Mouse (Mus musculus) olfactory bulb, adult 2 months (tissue): ENCODE measurements around the gene Il4ra.

Source experiments
- CTCF ChIP-seq: fragments of 200-500 bp; IDR thresholded peaks from 2 replicates; pipeline ENCODE4 v1.5.1; 2012; ENCODE audit warnings: low read depth, mild to moderate bottlenecking, low read length, moderate library complexity; ENCODE audit not compliant: insufficient read depth
- POLR2A ChIP-seq: fragments of 200-500 bp; IDR thresholded peaks from 2 replicates; pipeline ENCODE4 v1.6.1; 2012; ENCODE audit warnings: mild to moderate bottlenecking, low read depth, low read length, moderate library complexity; ENCODE audit not compliant: insufficient read depth

DNA sequence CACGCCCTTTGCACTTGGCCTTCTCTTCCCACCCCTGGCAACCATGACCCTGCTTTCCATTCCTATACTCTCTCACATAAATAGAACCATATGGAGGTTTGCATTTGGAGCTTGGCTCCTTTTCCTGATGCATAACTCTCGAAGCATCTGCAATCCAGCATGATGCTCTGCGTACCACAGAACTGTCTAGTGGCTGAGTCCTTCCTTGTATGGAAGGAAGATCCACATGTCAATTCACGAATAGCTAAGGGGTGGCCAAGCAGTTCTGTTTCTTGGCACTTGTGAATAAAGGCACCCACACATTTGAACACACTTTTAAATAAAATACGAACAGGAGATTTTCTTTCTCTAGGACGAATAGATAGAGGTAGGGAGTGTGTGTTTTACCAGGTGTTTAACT lies 34.5 kb upstream of the Il4ra start:
- no peak for TF ChIP-seq CTCF
- no peak for TF ChIP-seq POLR2A
